Mouse (Mus musculus): Measurements from ENCODE around the gene Gm4131. TPM values are rescaled to one million over a fixed set of nuclear protein-coding genes. Genes with fewer than 3 reads are reported as not detected.
A peak's percentile ranks its signal among the peaks of the same experiment; 100 is the strongest.

Gm4131 gene
- polyA plus RNA-seq, 1 experiment from 2014 or later: 0.20 TPM

GRCm38 (mm10) chr14:62496501-62496900, 70.2 kb downstream of the Gm4131 start:
- Histone ChIP-seq H3K4me1 (replicated peaks) (peaks cover 3% of the 10 kb centered on the region), H3K9ac (no peak overlapping the region; the same call in 1 of the 2 replicates), H3K27me3 (replicated peaks) (no peaks in the 10 kb centered on the region), H3K4me3 (no peak overlapping the region), H3K9me3 (replicated peaks) (no peaks in the 10 kb centered on the region), H3K36me3 (no peaks in the 10 kb centered on the region), H3K27ac (ENCODE audit: poor library complexity, severe bottlenecking) (no peak overlapping the region), H3K4me2 (no peak overlapping the region)
- ATAC-seq (ENCODE audit: insufficient number of reproducible peaks, low FRiP score): no peak
- 27% methylated on average over 1 of the region's 1 CpGs for WGBS

- Histone ChIP-seq H3K4me2 (no peak overlapping the region), H3K27me3 (replicated peaks) (no peaks in the 10 kb centered on the region), H3K9me3 (replicated peaks) (no peaks in the 10 kb centered on the region), H3K36me3 (no peaks in the 10 kb centered on the region), H3K27ac (ENCODE audit: poor library complexity, severe bottlenecking) (no peak overlapping the region), H3K9ac (no peak overlapping the region), H3K4me1 (replicated peaks) (peaks cover 3% of the 10 kb centered on the region), H3K4me3 (no peak overlapping the region)
- no peak for ATAC-seq (ENCODE audit: insufficient number of reproducible peaks, low FRiP score)
- 57% methylated on average over 5 of the region's 5 CpGs for WGBS
Measured at GRCm38 (mm10) chr14:62493456-62493855, 73.3 kb downstream of the Gm4131 start.

DNA sequence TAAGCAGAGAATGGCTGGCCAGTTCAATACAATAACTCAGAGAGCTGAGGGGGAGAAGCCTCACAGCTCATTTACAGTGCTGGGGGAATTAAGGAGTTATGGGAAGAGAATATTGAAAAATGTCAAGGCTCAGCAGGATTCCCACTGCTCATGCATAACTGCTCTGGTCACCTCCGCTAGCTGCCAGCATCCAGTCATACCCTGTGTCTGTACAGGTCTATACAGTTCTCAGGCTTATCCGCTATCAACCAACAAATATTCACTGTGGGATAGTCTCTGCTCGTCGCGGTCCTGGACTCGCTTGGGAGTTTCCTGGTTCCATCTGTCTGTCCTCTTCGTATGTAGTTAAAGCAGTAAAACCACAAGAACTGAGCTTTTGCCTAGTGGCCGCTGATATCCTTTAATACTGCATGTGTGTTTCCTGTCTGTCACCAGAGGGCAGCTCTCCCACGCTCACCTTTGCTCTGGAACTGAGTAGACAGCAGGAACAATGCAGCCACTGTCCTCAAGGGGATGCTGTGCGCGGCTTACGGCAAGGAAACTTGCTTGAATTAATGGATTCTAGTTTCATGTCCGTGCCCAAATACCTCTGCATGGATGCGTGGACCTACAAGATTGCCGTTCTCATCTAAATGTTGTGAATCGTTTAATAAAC, 74.4 kb downstream of the Gm4131 start:
- Histone ChIP-seq H3K36me3 (no peaks in the 10 kb centered on the region), H3K4me1 (replicated peaks) (peaks cover 3% of the 10 kb centered on the region), H3K9ac (no peak overlapping the region), H3K4me2 (no peak overlapping the region), H3K27ac (ENCODE audit: poor library complexity, severe bottlenecking) (no peak overlapping the region), H3K27me3 (replicated peaks) (no peaks in the 10 kb centered on the region), H3K9me3 (replicated peaks) (no peaks in the 10 kb centered on the region), H3K4me3 (no peak overlapping the region)
- WGBS: 38% methylated on average over 16 of the region's 16 CpGs
- ATAC-seq (ENCODE audit: insufficient number of reproducible peaks, low FRiP score): no peak

DNA sequence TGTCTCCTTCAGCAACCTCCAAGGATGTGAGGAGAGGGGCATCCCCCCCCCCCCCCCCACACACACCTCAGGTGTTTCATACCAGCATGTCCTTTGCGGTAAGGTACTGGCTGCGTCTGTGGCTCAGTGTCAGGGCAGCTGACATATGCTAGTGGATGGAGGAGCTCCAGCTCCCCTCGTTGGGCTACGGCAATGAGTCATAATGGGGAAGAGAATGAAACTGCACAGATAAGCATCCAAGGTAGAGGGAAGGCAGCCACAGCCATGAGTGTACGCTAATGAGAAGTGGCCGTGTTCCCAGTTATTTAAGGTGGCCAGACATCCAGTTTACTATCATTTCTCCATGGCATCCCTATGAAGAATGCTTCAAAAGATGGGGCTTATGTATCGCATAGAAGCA, 78.5 kb downstream of the Gm4131 start:
- H3K4me3 ChIP-seq: no peak overlapping the region
- H3K27ac ChIP-seq (ENCODE audit: poor library complexity, severe bottlenecking): no peak overlapping the region
- WGBS: 83% methylated on average over 7 of the region's 7 CpGs
- H3K27me3 ChIP-seq (replicated peaks): no peaks in the 10 kb centered on the region
- no peak overlapping the region for H3K4me2 ChIP-seq
- no peak for ATAC-seq (ENCODE audit: insufficient number of reproducible peaks, low FRiP score)
- no peaks in the 10 kb centered on the region for H3K4me1 ChIP-seq (replicated peaks)
- no peaks in the 10 kb centered on the region for H3K36me3 ChIP-seq
- no peaks in the 10 kb centered on the region for H3K9me3 ChIP-seq (replicated peaks)
- H3K9ac ChIP-seq: no peak overlapping the region

DNA sequence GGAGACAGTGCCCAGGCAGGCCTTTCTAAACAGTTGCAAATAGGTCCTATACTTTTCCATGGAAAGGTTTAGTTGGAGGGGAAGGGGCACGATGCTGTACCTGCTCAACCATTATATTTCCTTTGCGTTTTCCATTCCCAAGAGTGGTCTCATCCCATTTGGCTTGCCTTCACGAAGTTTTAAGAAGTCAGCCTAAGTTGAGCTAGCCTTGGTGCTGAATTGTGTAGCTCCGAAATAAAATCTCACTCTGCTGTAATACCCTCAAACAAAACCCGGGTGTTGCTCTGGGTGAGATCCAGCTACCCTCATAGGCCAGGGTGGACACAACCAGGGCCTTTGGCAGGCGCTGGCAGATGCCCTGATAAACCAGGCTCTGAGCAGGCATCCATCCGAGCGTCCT, 85.3 kb downstream of the Gm4131 start:
- H3K9me3 ChIP-seq (replicated peaks): no peaks in the 10 kb centered on the region
- 31% methylated on average over 8 of the region's 8 CpGs for WGBS
- ATAC-seq (ENCODE audit: insufficient number of reproducible peaks, low FRiP score): no peak

DNA sequence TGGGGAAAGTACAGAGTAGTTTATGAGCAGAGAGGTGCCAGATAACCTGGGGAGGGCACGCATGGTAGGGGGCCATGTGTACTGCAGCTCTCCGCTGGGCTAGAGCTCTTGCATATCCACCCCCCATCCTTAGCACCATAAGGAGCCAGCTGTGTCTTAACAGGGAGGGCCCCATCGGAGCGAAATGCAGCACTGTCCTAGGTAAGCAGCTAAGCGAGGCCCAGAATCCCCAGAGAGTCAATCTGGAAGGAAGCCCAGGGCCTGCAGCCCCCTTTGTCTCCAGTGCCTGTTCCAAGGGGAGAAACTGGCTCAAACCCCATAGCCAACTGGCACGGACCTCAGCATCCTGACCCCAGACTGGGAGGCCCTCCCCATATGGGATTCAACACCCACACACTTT, 87.3 kb downstream of the Gm4131 start:
- Histone ChIP-seq H3K27ac (ENCODE audit: poor library complexity, severe bottlenecking) (no peak overlapping the region), H3K4me2 (no peak overlapping the region), H3K9me3 (replicated peaks) (no peaks in the 10 kb centered on the region), H3K36me3 (no peaks in the 10 kb centered on the region), H3K4me3 (no peak overlapping the region), H3K4me1 (replicated peaks) (no peaks in the 10 kb centered on the region), H3K9ac (no peak overlapping the region), H3K27me3 (replicated peaks) (peaks cover 8% of the 10 kb centered on the region)
- no peak for ATAC-seq (ENCODE audit: insufficient number of reproducible peaks, low FRiP score)
- WGBS: 36% methylated on average over 6 of the region's 6 CpGs

More for the DNA sequence above, 85.3 kb downstream of the Gm4131 start:
- Histone ChIP-seq H3K4me2 (no peak overlapping the region), H3K36me3 (no peaks in the 10 kb centered on the region), H3K27me3 (replicated peaks) (peaks cover 8% of the 10 kb centered on the region), H3K4me3 (no peak overlapping the region), H3K9ac (no peak overlapping the region), H3K27ac (ENCODE audit: poor library complexity, severe bottlenecking) (no peak overlapping the region), H3K4me1 (replicated peaks) (no peaks in the 10 kb centered on the region)

GRCm38 (mm10) chr14:62474481-62474880, 92.2 kb downstream of the Gm4131 start:
- H3K36me3 ChIP-seq: no peaks in the 10 kb centered on the region
- WGBS: 55% methylated on average over 1 of the region's 1 CpGs
- no peak for ATAC-seq (ENCODE audit: insufficient number of reproducible peaks, low FRiP score)

DNA sequence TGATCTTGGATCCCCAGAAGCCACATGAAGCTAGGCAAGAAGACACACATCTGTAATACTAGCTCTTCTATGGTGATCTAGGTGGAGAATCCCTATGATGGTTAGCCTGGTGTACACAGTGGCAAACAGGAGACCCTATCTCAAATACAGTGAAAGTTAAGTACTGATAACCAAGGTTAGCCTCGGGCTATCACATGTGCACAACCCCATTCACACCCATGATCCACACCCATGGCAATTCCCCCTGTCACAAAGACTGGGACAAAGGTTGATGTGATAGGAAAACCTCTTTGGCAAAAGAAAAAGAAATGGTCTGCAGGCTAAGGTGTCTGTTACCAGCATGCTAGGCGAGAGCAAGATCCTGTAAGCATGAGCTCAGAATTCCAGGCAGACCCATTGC, 94.7 kb downstream of the Gm4131 start:
- H3K4me3 ChIP-seq: no peak overlapping the region
- WGBS: 50% methylated on average over 2 of the region's 2 CpGs
- no peak overlapping the region for H3K4me2 ChIP-seq
- H3K4me1 ChIP-seq (replicated peaks): no peaks in the 10 kb centered on the region
- H3K27me3 ChIP-seq (replicated peaks): no peaks in the 10 kb centered on the region
- no peak overlapping the region for H3K9ac ChIP-seq
- ATAC-seq (ENCODE audit: insufficient number of reproducible peaks, low FRiP score): no peak
- H3K36me3 ChIP-seq: no peaks in the 10 kb centered on the region
- H3K9me3 ChIP-seq (replicated peaks): no peaks in the 10 kb centered on the region
- H3K27ac ChIP-seq (ENCODE audit: poor library complexity, severe bottlenecking): no peak overlapping the region

More at GRCm38 (mm10) chr14:62474481-62474880, 92.2 kb downstream of the Gm4131 start:
- no peaks in the 10 kb centered on the region for H3K4me1 ChIP-seq (replicated peaks)
- no peak overlapping the region for H3K9ac ChIP-seq
- no peak overlapping the region for H3K4me3 ChIP-seq
- no peak overlapping the region for H3K27ac ChIP-seq (ENCODE audit: poor library complexity, severe bottlenecking)
- H3K9me3 ChIP-seq (replicated peaks): no peaks in the 10 kb centered on the region
- H3K27me3 ChIP-seq (replicated peaks): no peaks in the 10 kb centered on the region; the same call in 1 of the 2 replicates
- no peak overlapping the region for H3K4me2 ChIP-seq

DNA sequence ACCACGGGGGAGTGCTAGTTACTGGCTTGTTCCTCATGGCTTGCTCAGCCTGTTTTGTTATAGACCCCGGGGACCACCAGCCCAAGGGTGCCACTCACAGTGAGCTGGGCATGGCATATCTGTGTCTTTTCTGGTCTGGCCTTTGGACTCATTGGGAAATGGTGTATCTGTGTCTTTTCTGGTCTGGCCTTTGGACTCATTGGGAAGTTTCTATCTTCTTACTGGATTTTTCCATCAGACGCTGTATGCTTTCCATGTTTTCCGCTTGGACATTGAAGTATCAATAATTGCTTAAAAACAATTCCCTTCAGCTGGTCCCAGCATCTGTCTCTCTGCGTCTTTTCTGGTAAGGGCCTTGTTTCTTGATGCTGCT, 98.0 kb downstream of the Gm4131 start:
- Histone ChIP-seq H3K27me3 (replicated peaks) (peaks cover 8% of the 10 kb centered on the region; the same call in 1 of the 2 replicates), H3K4me1 (replicated peaks) (no peaks in the 10 kb centered on the region), H3K9me3 (replicated peaks) (no peaks in the 10 kb centered on the region), H3K4me3 (no peak overlapping the region), H3K9ac (no peak overlapping the region), H3K4me2 (no peak overlapping the region), H3K27ac (ENCODE audit: poor library complexity, severe bottlenecking) (no peak overlapping the region), H3K36me3 (no peaks in the 10 kb centered on the region)
- no peak for ATAC-seq (ENCODE audit: insufficient number of reproducible peaks, low FRiP score)
- WGBS: 86% methylated on average over 5 of the region's 5 CpGs

DNA sequence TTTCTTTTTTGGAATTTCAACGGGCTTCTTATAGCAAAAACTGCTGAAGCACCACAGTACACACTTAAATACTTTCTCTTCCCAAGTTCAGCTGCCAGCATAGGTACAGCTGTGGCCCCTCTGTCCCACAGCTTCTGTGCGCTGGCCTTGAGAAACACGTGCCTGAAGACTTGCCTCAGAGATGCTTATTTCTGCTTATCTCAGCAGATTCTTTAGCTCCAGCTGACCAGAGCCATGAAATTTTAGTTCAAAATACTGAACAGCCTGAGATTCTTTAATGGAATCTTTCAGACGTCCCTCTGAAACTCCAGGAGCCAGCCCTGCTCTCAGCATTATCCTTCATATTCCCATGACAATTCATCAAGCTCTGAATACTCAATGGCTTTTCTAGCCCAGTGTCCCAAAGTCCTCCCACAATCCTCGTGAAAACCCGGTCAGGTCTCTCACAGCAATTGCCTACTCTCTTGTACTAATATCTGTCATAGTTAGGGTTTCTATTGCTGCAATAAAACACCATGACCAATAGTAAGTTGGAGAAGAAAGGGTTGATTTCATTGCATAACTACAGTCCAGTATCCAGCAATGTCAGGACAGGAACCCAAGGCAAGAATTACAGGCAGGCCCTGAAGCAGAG, 98.5 kb downstream of the Gm4131 start:
- Histone ChIP-seq H3K27ac (ENCODE audit: poor library complexity, severe bottlenecking) (no peak overlapping the region), H3K4me2 (no peak overlapping the region), H3K27me3 (replicated peaks) (peaks cover 8% of the 10 kb centered on the region; the same call in 1 of the 2 replicates), H3K9ac (no peak overlapping the region), H3K36me3 (no peaks in the 10 kb centered on the region), H3K4me1 (replicated peaks) (no peaks in the 10 kb centered on the region), H3K9me3 (replicated peaks) (no peaks in the 10 kb centered on the region), H3K4me3 (no peak overlapping the region)
- ATAC-seq (ENCODE audit: insufficient number of reproducible peaks, low FRiP score): no peak
- 71% methylated on average over 6 of the region's 6 CpGs for WGBS

DNA sequence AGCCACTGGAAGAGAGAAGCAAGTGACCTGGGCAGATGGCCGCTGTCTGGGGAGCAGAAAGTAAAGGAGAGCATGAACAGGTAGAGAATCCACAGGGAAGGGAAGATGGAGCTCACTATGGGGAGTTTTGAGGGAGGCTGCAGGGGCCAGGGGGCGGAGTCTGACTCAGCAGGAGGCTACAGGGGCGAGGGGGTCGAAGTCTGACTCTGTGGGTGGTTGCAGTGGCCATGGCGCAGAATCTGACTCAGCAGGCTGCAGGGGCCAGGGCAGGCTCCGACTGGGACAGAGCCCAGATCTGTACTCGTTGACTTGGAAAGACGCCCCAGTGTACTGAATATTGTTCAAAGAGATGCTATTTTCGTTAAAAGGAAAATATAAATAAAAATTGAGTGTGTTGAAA, 101.8 kb downstream of the Gm4131 start:
- Histone ChIP-seq H3K4me3 (no peak overlapping the region), H3K27me3 (replicated peaks) (peaks cover 8% of the 10 kb centered on the region; the same call in 1 of the 2 replicates), H3K9ac (0 out of 2 replicates have a peak overlapping the region, but pooled peaks have one; percentile 25), H3K36me3 (no peaks in the 10 kb centered on the region), H3K4me1 (replicated peaks) (no peaks in the 10 kb centered on the region), H3K27ac (ENCODE audit: poor library complexity, severe bottlenecking) (no peak overlapping the region), H3K4me2 (peak overlapping the region; percentile 47), H3K9me3 (replicated peaks) (0 out of 2 replicates have a peak, but pooled peaks cover 3% of the 10 kb centered on the region)
- 21% methylated on average over 9 of the region's 9 CpGs for WGBS
- ATAC-seq (ENCODE audit: insufficient number of reproducible peaks, low FRiP score): no peak
